Mouse (Mus musculus): Measurements from ENCODE around the gene Pde1c. TPM values are rescaled to one million over a fixed set of nuclear protein-coding genes. Genes with fewer than 3 reads are reported as not detected.

Pde1c gene
- polyA plus RNA-seq, 1 experiment from 2014 or later, result 11.2 TPM

DNA sequence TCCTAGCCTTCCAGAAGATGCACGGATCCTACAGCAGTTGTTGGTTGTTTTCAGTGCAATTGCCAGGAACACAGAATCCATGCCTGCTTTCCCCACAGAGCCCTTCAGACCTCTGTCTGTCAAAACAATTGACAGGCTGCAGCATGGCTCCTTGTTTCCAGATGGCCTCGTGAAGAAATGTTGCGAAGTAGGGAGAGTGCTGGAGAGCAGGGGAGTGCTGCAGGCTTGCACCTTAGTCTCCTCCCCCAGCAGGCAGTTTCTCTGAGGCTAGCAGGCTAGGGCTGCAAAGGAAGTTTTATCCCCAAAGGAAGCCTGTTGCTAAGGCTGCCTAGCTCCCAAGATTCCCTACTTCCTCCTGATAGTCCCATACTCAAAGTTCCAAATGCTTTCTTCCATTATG lies 246.1 kb downstream of the Pde1c start:
- WGBS, result 9% methylated on average over 3 of the region's 3 CpGs
- Histone ChIP-seq H3K36me3 (no peaks in the 10 kb centered on the region), H3K27ac (peak overlapping the region; percentile 33; the same call in 1 of the 2 replicates), H3K4me1 (replicated peaks) (peaks cover 8% of the 10 kb centered on the region), H3K27me3 (no peaks in the 10 kb centered on the region), H3K9ac (no peak overlapping the region), H3K9me3 (replicated peaks) (no peaks in the 10 kb centered on the region), H3K4me2 (no peak overlapping the region), H3K4me3 (no peak overlapping the region)
- no peak for ATAC-seq (replicated peaks; ENCODE audit: insufficient number of reproducible peaks, insufficient read depth, low FRiP score, low read depth)

DNA sequence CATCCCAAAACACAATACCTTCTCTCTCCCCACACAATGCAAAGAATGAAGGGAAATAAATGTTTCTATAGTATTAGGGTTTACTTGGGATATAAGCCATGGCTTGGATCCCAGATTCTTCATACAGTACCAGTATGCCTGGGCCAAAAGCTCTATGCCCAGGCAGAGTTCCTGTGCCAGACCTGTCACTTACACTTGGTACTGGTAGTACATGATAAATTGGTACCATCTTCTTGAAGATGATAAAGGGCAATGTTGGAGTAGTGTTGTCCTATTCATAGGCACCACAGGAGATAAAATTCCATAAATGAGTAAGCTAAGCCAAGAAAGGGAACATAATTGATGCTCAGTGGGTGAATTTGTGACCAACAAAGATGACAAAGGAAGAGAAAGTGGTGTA lies 258.6 kb downstream of the Pde1c start:
- Histone ChIP-seq H3K36me3 (no peaks in the 10 kb centered on the region), H3K4me1 (replicated peaks) (no peaks in the 10 kb centered on the region), H3K4me3 (no peak overlapping the region), H3K27me3 (no peaks in the 10 kb centered on the region), H3K9ac (no peak overlapping the region), H3K27ac (no peak overlapping the region), H3K9me3 (replicated peaks) (no peaks in the 10 kb centered on the region), H3K4me2 (no peak overlapping the region)
- no peak for ATAC-seq (replicated peaks; ENCODE audit: insufficient number of reproducible peaks, insufficient read depth, low FRiP score, low read depth)

DNA sequence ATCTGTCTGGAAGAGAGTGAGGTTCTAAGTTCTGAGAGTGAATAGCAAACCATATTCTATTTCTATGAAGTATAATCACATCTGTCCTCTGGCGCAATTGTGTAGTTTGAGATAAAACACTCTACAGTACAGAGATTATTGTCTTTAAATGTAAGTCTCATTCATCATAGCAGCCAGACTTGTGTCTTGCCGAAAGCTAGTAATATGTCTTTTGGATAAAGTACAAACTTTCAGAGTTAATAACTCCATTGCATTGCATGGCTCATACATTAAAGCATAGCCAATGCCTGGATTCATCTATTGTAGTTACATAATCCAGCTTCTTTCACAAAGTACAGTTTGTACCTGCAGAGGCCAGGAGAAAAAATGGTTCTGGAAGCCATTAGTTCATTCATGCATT lies 262.8 kb downstream of the Pde1c start:
- WGBS, result 77% methylated on average over 2 of the region's 2 CpGs
- no peak overlapping the region for H3K4me3 ChIP-seq
- no peak for ATAC-seq (replicated peaks; ENCODE audit: insufficient number of reproducible peaks, insufficient read depth, low FRiP score, low read depth)
- H3K4me2 ChIP-seq, result no peak overlapping the region
- no peak overlapping the region for H3K27ac ChIP-seq
- no peaks in the 10 kb centered on the region for H3K9me3 ChIP-seq (replicated peaks)
- H3K27me3 ChIP-seq, result no peaks in the 10 kb centered on the region
- no peak overlapping the region for H3K9ac ChIP-seq
- H3K36me3 ChIP-seq, result no peaks in the 10 kb centered on the region
- H3K4me1 ChIP-seq (replicated peaks), result no peaks in the 10 kb centered on the region

DNA sequence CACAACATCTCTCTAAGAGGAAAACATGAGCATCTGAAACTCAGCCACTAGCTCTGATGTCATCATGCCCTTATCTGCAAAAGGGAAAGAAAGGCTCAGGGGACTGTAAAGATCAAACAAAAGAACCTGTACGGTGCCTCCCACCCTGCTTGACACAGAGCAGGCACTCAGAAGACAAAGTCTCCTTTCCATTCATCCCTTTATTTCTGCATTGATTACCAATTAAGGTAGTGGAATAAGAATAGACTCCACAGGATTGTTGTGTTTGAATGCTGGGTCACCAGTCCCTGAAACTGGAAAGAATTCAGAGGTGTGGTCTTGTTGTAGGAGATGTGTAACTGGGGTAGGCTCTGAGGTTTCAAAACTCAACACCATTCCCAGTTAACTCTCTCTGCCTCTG lies 276.7 kb downstream of the Pde1c start:
- Histone ChIP-seq H3K9me3 (replicated peaks) (no peaks in the 10 kb centered on the region), H3K27me3 (no peaks in the 10 kb centered on the region), H3K27ac (no peak overlapping the region), H3K36me3 (no peaks in the 10 kb centered on the region), H3K9ac (no peak overlapping the region), H3K4me2 (no peak overlapping the region), H3K4me3 (no peak overlapping the region), H3K4me1 (replicated peaks) (no peaks in the 10 kb centered on the region)
- 37% methylated on average over 1 of the region's 1 CpGs for WGBS
- ATAC-seq (replicated peaks; ENCODE audit: insufficient number of reproducible peaks, insufficient read depth, low FRiP score, low read depth), result no peak

DNA sequence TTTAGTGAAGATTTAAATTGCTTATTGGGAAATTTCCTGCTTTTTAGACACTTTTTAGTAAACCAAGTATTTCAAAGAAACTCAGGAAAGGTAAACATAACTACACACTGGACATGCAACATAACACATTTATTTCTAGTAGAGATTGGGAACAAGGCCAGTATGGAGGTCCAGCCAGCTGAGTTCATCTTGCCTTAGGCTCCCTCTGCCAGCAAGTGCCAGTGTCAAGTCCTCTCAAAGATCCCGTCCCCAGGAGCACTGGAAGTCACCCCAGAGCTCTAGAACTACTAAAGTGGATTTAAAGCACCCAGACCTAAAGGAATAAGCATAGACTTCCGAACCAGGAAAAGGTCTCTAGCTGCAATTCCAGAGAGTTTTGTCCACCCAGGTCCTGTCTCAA lies 279.6 kb downstream of the Pde1c start:
- ATAC-seq (replicated peaks; ENCODE audit: insufficient number of reproducible peaks, insufficient read depth, low FRiP score, low read depth), result no peak
- H3K27me3 ChIP-seq, result no peaks in the 10 kb centered on the region
- WGBS, result 65% methylated on average over 2 of the region's 2 CpGs
- no peak overlapping the region for H3K4me3 ChIP-seq
- no peaks in the 10 kb centered on the region for H3K36me3 ChIP-seq
- H3K9me3 ChIP-seq (replicated peaks), result no peaks in the 10 kb centered on the region
- no peak overlapping the region for H3K27ac ChIP-seq
- no peaks in the 10 kb centered on the region for H3K4me1 ChIP-seq (replicated peaks)
- H3K4me2 ChIP-seq, result no peak overlapping the region
- H3K9ac ChIP-seq, result no peak overlapping the region

DNA sequence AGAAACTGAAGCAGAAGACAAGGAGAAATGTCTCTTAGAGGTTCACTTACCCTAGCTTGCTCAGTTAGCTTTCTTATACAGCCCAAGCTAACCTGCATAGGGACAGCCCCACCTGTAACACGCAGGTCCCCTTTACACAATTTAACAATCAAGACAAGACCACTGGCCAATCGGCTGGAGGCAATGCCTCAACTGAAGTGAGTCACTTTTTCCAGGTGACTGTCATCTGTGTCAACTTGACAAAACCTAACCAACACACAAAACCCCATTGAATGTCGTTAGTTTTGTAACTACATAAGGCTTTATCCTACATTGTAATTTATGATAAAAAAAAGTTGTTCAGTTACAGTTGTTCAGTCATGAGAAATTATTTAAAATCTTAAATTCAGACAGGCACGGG lies 284.1 kb downstream of the Pde1c start:
- no peak overlapping the region for H3K9ac ChIP-seq
- ATAC-seq (replicated peaks; ENCODE audit: insufficient number of reproducible peaks, insufficient read depth, low FRiP score, low read depth), result no peak
- H3K9me3 ChIP-seq (replicated peaks), result no peaks in the 10 kb centered on the region
- H3K4me2 ChIP-seq, result no peak overlapping the region
- WGBS, result 82% methylated on average over 4 of the region's 4 CpGs
- no peaks in the 10 kb centered on the region for H3K27me3 ChIP-seq
- H3K4me1 ChIP-seq (replicated peaks), result no peaks in the 10 kb centered on the region
- H3K36me3 ChIP-seq, result no peaks in the 10 kb centered on the region
- no peak overlapping the region for H3K27ac ChIP-seq
- no peak overlapping the region for H3K4me3 ChIP-seq

DNA sequence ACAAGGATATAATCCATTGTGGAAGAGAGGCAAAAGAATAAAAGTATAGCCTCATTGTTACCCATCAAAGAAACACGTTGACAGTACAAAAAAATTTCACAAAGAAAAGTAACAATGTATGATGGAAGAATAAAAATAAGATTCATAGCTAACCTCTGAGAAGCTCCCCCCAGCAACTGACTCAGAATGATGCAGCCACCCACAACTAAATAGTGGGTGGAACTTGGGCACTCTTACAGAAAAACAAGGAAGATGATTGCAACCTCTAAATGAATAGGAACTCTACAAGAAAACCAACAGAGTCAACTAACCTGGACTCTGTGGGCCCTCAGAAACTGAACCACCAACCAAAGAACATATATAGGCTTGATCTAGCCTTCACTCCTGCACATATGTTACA lies 293.4 kb downstream of the Pde1c start:
- Histone ChIP-seq H3K27me3 (no peaks in the 10 kb centered on the region), H3K4me1 (replicated peaks) (no peaks in the 10 kb centered on the region), H3K27ac (no peak overlapping the region), H3K9ac (no peak overlapping the region), H3K36me3 (no peaks in the 10 kb centered on the region), H3K4me2 (no peak overlapping the region), H3K9me3 (replicated peaks) (no peaks in the 10 kb centered on the region), H3K4me3 (no peak overlapping the region)
- ATAC-seq (replicated peaks; ENCODE audit: insufficient number of reproducible peaks, insufficient read depth, low FRiP score, low read depth), result no peak
- 61% methylated on average over 1 of the region's 1 CpGs for WGBS

DNA sequence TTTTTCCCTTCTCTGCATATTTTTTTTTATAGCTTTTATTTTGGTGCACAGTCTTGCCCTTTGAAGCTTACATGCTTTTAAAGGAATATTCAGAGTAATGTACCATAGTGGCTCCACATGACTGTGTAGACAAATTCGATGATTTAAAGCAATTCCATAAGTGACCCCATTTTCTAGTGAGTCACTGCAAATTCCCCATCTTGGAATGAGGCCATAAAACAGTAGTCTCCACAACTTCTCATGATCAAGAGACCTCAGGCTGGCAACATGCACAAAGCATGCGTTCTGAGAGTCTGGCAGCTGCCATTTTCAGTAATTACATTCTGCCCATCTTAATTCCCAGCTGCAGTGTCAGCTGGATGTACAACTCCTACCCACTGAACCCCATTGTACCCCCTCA lies 297.2 kb downstream of the Pde1c start:
- Histone ChIP-seq H3K9ac (no peak overlapping the region), H3K4me3 (no peak overlapping the region), H3K9me3 (replicated peaks) (no peaks in the 10 kb centered on the region), H3K36me3 (no peaks in the 10 kb centered on the region), H3K4me2 (no peak overlapping the region), H3K27ac (no peak overlapping the region), H3K27me3 (no peaks in the 10 kb centered on the region), H3K4me1 (replicated peaks) (no peaks in the 10 kb centered on the region)
- no peak for ATAC-seq (replicated peaks; ENCODE audit: insufficient number of reproducible peaks, insufficient read depth, low FRiP score, low read depth)
- 79% methylated on average over 2 of the region's 2 CpGs for WGBS

DNA sequence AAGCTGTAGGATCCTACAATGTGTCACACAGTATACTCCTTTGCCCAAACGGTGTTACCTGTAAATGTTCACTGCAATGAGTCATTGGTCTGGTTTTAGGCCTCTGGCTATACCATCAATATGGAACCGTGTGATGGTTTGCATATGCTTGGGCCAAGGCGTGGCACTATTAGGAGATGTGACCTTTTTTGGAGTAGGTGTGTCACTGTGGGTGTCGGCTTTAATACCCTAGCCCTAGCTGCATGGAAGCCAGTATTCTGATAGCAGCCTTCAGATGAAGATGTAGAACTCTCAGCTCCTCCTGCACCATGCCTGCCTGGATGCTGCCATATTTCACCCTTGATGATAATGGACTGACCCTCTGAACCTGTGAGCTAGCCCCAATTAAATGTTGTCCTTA lies 304.4 kb downstream of the Pde1c start:
- Histone ChIP-seq H3K9ac (no peak overlapping the region), H3K27ac (no peak overlapping the region), H3K4me1 (replicated peaks) (no peaks in the 10 kb centered on the region), H3K4me2 (no peak overlapping the region), H3K36me3 (no peaks in the 10 kb centered on the region), H3K9me3 (replicated peaks) (no peaks in the 10 kb centered on the region), H3K4me3 (no peak overlapping the region), H3K27me3 (no peaks in the 10 kb centered on the region)
- ATAC-seq (replicated peaks; ENCODE audit: insufficient number of reproducible peaks, insufficient read depth, low FRiP score, low read depth), result no peak
- WGBS, result 84% methylated on average over 4 of the region's 4 CpGs

DNA sequence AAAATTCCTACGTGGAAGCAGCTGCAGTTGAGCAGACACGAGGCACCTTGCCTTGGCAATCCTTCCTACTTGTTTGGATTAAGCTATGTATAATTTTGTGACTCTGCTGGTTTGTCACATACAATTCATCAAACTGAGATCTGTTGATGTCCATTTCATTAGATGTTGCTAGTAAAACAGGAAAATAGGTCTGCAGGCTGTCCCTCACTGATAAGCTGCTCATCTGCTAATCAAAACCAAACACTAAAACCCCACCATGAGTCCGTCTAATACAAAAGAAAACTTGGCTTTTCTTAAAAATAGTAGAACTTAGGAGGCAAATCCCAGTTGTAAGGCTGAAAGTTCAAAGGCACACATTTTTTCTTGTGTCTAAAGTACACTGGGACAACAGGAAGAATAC lies 308.8 kb downstream of the Pde1c start:
- no peaks in the 10 kb centered on the region for H3K36me3 ChIP-seq
- H3K27me3 ChIP-seq, result no peaks in the 10 kb centered on the region
- ATAC-seq (replicated peaks; ENCODE audit: insufficient number of reproducible peaks, insufficient read depth, low FRiP score, low read depth), result no peak
- H3K9ac ChIP-seq, result no peak overlapping the region
- no peak overlapping the region for H3K27ac ChIP-seq
- H3K9me3 ChIP-seq (replicated peaks), result no peaks in the 10 kb centered on the region
- WGBS, result 57% methylated on average over 3 of the region's 3 CpGs
- H3K4me2 ChIP-seq, result no peak overlapping the region
- H3K4me1 ChIP-seq (replicated peaks), result no peaks in the 10 kb centered on the region
- H3K4me3 ChIP-seq, result no peak overlapping the region

DNA sequence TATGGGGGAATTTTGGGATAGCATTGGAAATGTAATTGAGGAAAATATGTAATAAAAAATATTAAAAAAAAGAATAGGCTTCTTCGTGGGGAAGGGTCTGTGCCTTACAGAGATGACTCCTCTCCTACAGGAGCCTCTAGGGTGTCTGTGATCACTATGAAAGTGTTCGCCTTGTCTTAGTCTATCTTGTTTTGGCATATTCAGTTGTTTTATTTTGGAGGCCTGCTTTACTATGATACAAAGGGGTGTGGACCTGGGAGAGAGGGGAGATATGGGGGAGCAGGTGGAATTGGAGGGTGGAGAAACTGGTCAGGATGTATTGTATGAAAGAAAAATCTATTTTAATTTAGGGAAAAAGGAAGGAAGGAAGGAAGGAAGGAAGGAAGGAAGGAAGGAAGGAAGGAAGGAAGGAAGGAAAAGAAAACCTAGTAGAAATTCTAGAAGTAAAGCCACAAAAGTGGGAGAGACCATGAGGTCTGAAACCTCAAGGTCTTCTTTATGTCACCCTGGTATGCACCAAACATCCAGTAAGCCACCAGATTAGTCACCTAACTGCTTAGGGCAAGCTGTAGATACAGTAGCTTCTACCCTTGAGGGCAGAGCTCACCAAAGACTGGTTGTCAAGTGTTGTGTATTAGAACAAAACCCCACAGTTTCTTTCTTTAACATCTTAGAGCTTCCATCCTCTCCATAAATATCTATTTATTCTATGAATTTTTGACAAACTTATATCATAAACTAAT lies 311.2 kb downstream of the Pde1c start:
- no peak overlapping the region for H3K4me3 ChIP-seq
- 87% methylated on average over 2 of the region's 2 CpGs for WGBS
- no peak overlapping the region for H3K27ac ChIP-seq
- H3K4me2 ChIP-seq, result no peak overlapping the region
- H3K4me1 ChIP-seq (replicated peaks), result no peaks in the 10 kb centered on the region
- H3K36me3 ChIP-seq, result no peaks in the 10 kb centered on the region
- no peak overlapping the region for H3K9ac ChIP-seq
- no peaks in the 10 kb centered on the region for H3K27me3 ChIP-seq
- no peaks in the 10 kb centered on the region for H3K9me3 ChIP-seq (replicated peaks)
- ATAC-seq (replicated peaks; ENCODE audit: insufficient number of reproducible peaks, insufficient read depth, low FRiP score, low read depth), result no peak

DNA sequence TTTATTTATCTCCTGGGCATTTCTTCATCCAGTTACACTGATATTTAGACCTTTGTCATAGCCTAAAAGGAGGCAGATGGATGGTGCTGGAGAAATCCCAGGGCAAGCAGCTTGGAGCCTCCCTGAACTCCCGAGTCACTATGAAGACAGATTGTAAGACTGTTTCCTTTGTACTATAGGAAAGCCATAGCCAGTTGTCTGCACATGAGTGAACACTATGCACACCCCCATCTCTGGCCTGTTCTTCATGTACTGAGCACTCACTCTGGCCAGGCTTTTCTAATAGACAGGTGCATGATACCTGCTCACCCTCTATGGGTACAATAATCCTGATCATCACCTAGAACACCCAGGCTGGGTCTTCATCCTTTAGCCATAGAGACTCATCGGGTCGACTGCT lies 318.8 kb downstream of the Pde1c start:
- Histone ChIP-seq H3K36me3 (no peaks in the 10 kb centered on the region), H3K4me1 (replicated peaks) (no peaks in the 10 kb centered on the region), H3K27ac (no peak overlapping the region), H3K27me3 (no peaks in the 10 kb centered on the region), H3K9me3 (replicated peaks) (no peaks in the 10 kb centered on the region), H3K4me3 (no peak overlapping the region), H3K9ac (no peak overlapping the region), H3K4me2 (no peak overlapping the region)
- WGBS, result 85% methylated on average over 3 of the region's 3 CpGs
- ATAC-seq (replicated peaks; ENCODE audit: insufficient number of reproducible peaks, insufficient read depth, low FRiP score, low read depth), result no peak

Data from heart, embryonic 15.5 days (tissue).